Mouse (Mus musculus): Measurements from ENCODE around the gene Aig1. TPM values are rescaled to one million over a fixed set of nuclear protein-coding genes. Genes with fewer than 3 reads are reported as not detected.

The Aig1 gene
- polyA plus RNA-seq, 1 experiment from 2014 or later, result 97.1 TPM

GRCm38 (mm10) chr10:13685366-13685765 is 183.4 kb downstream of the Aig1 start:
- no peaks in the 10 kb centered on the region for H3K36me3 ChIP-seq (ENCODE audit: control insufficient read depth, insufficient read depth, low read length)
- no peaks in the 10 kb centered on the region for H3K9me3 ChIP-seq (ENCODE audit: control insufficient read depth, low read length)
- 87% methylated on average over 8 of the region's 8 CpGs for WGBS
- ATAC-seq, result no peak
- H3K4me3 ChIP-seq (ENCODE audit: low read length), result no peak overlapping the region
- H3K4me2 ChIP-seq (ENCODE audit: low read depth, low read length), result no peak overlapping the region
- no peaks in the 10 kb centered on the region for H3K4me1 ChIP-seq (ENCODE audit: control insufficient read depth, insufficient read depth, low read length)
- no peaks in the 10 kb centered on the region for H3K27me3 ChIP-seq (replicated peaks; ENCODE audit: control insufficient read depth, insufficient read depth, low read length)
- H3K27ac ChIP-seq (ENCODE audit: low read length), result no peak overlapping the region
- no peak overlapping the region for H3K9ac ChIP-seq (ENCODE audit: low read depth, low read length)

DNA sequence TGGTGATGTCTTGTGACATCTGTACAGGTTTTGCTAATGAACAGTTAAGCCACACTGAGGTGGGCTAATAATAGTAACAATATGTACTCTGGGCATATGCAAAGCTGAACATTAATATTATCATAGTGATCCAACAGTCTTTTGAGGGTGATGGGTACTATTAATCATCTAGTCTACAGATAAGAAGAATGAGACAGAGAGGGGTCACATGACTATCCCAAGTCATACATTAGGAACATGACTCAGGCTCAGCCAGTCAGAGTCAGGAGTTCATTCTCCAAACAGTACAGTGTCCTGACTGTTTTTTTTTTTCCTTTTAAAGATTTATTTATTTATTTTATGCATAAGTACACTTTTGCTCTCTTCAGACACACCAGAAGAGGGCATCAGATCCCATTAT is 184.3 kb downstream of the Aig1 start:
- no peak for ATAC-seq
- Histone ChIP-seq H3K36me3 (ENCODE audit: control insufficient read depth, insufficient read depth, low read length) (no peaks in the 10 kb centered on the region), H3K4me1 (ENCODE audit: control insufficient read depth, insufficient read depth, low read length) (no peaks in the 10 kb centered on the region), H3K9ac (ENCODE audit: low read depth, low read length) (no peak overlapping the region), H3K9me3 (ENCODE audit: control insufficient read depth, low read length) (no peaks in the 10 kb centered on the region), H3K4me2 (ENCODE audit: low read depth, low read length) (no peak overlapping the region), H3K4me3 (ENCODE audit: low read length) (no peak overlapping the region), H3K27ac (ENCODE audit: low read length) (no peak overlapping the region), H3K27me3 (replicated peaks; ENCODE audit: control insufficient read depth, insufficient read depth, low read length) (no peaks in the 10 kb centered on the region)

DNA sequence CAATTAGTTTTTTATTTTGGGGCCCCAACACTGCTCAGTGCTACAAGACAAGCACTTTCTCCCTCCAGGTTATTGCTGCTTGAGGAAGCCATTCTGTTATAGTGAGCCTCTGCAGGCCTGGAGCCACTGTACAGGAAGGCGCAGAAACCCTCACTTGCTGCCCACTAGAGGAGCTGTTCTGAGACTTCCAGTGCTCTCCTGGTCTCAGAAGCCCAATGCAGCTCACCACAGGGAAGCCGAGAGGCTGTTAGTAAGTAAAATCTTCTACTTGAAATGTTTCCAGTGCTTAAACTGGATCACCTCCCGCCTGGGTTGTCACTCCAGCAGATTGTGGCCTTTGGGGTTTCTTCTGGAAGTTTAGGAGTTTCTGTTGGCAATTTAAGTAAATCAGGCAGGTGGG is 186.2 kb downstream of the Aig1 start:
- no peaks in the 10 kb centered on the region for H3K27me3 ChIP-seq (replicated peaks; ENCODE audit: control insufficient read depth, insufficient read depth, low read length)
- H3K27ac ChIP-seq (ENCODE audit: low read length), result no peak overlapping the region
- WGBS, result 62% methylated on average over 3 of the region's 3 CpGs
- H3K9ac ChIP-seq (ENCODE audit: low read depth, low read length), result no peak overlapping the region
- no peak overlapping the region for H3K4me3 ChIP-seq (ENCODE audit: low read length)
- no peak overlapping the region for H3K4me2 ChIP-seq (ENCODE audit: low read depth, low read length)
- no peak for ATAC-seq
- H3K9me3 ChIP-seq (ENCODE audit: control insufficient read depth, low read length), result no peaks in the 10 kb centered on the region
- no peaks in the 10 kb centered on the region for H3K36me3 ChIP-seq (ENCODE audit: control insufficient read depth, insufficient read depth, low read length)
- H3K4me1 ChIP-seq (ENCODE audit: control insufficient read depth, insufficient read depth, low read length), result no peaks in the 10 kb centered on the region

- H3K9me3 ChIP-seq (ENCODE audit: control insufficient read depth, low read length), result no peaks in the 10 kb centered on the region
- no peak overlapping the region for H3K4me2 ChIP-seq (ENCODE audit: low read depth, low read length)
- H3K27me3 ChIP-seq (replicated peaks; ENCODE audit: control insufficient read depth, insufficient read depth, low read length), result no peaks in the 10 kb centered on the region
- no peak overlapping the region for H3K27ac ChIP-seq (ENCODE audit: low read length)
- H3K4me3 ChIP-seq (ENCODE audit: low read length), result no peak overlapping the region
- ATAC-seq, result no peak
- no peaks in the 10 kb centered on the region for H3K36me3 ChIP-seq (ENCODE audit: control insufficient read depth, insufficient read depth, low read length)
- 93% methylated on average over 2 of the region's 2 CpGs for WGBS
- no peak overlapping the region for H3K9ac ChIP-seq (ENCODE audit: low read depth, low read length)
- no peaks in the 10 kb centered on the region for H3K4me1 ChIP-seq (ENCODE audit: control insufficient read depth, insufficient read depth, low read length)
Observed at GRCm38 (mm10) chr10:13677440-13677839, 191.3 kb downstream of the Aig1 start.

- no peak overlapping the region for H3K4me3 ChIP-seq (ENCODE audit: low read length)
- no peaks in the 10 kb centered on the region for H3K27me3 ChIP-seq (replicated peaks; ENCODE audit: control insufficient read depth, insufficient read depth, low read length)
- no peak overlapping the region for H3K9ac ChIP-seq (ENCODE audit: low read depth, low read length)
- no peak overlapping the region for H3K4me2 ChIP-seq (ENCODE audit: low read depth, low read length)
- 87% methylated on average over 3 of the region's 3 CpGs for WGBS
- no peaks in the 10 kb centered on the region for H3K9me3 ChIP-seq (ENCODE audit: control insufficient read depth, low read length)
- no peak for ATAC-seq
- H3K36me3 ChIP-seq (ENCODE audit: control insufficient read depth, insufficient read depth, low read length), result no peaks in the 10 kb centered on the region
- no peaks in the 10 kb centered on the region for H3K4me1 ChIP-seq (ENCODE audit: control insufficient read depth, insufficient read depth, low read length)
- H3K27ac ChIP-seq (ENCODE audit: low read length), result no peak overlapping the region
Observed at GRCm38 (mm10) chr10:13675033-13675379, 193.8 kb downstream of the Aig1 start.

- Histone ChIP-seq H3K36me3 (ENCODE audit: control insufficient read depth, insufficient read depth, low read length) (no peaks in the 10 kb centered on the region), H3K27me3 (replicated peaks; ENCODE audit: control insufficient read depth, insufficient read depth, low read length) (no peaks in the 10 kb centered on the region), H3K4me2 (ENCODE audit: low read depth, low read length) (no peak overlapping the region), H3K4me3 (ENCODE audit: low read length) (no peak overlapping the region), H3K27ac (ENCODE audit: low read length) (no peak overlapping the region), H3K9ac (ENCODE audit: low read depth, low read length) (no peak overlapping the region), H3K4me1 (ENCODE audit: control insufficient read depth, insufficient read depth, low read length) (no peaks in the 10 kb centered on the region), H3K9me3 (ENCODE audit: control insufficient read depth, low read length) (no peaks in the 10 kb centered on the region)
- 80% methylated on average over 7 of the region's 7 CpGs for WGBS
- no peak for ATAC-seq
Observed at GRCm38 (mm10) chr10:13674304-13675032, 194.3 kb downstream of the Aig1 start.

- 68% methylated on average over 10 of the region's 10 CpGs for WGBS
- Histone ChIP-seq H3K4me3 (ENCODE audit: low read length) (no peak overlapping the region), H3K27me3 (replicated peaks; ENCODE audit: control insufficient read depth, insufficient read depth, low read length) (no peaks in the 10 kb centered on the region), H3K4me1 (ENCODE audit: control insufficient read depth, insufficient read depth, low read length) (no peaks in the 10 kb centered on the region), H3K4me2 (ENCODE audit: low read depth, low read length) (no peak overlapping the region), H3K27ac (ENCODE audit: low read length) (no peak overlapping the region), H3K9me3 (ENCODE audit: control insufficient read depth, low read length) (no peaks in the 10 kb centered on the region), H3K9ac (ENCODE audit: low read depth, low read length) (no peak overlapping the region), H3K36me3 (ENCODE audit: control insufficient read depth, insufficient read depth, low read length) (no peaks in the 10 kb centered on the region)
- no peak for ATAC-seq
Observed at GRCm38 (mm10) chr10:13667166-13667696, 201.5 kb downstream of the Aig1 start.

GRCm38 (mm10) chr10:13663476-13663875 is 205.3 kb downstream of the Aig1 start:
- H3K4me3 ChIP-seq (ENCODE audit: low read length), result no peak overlapping the region
- H3K9ac ChIP-seq (ENCODE audit: low read depth, low read length), result no peak overlapping the region
- no peaks in the 10 kb centered on the region for H3K27me3 ChIP-seq (replicated peaks; ENCODE audit: control insufficient read depth, insufficient read depth, low read length)
- no peaks in the 10 kb centered on the region for H3K4me1 ChIP-seq (ENCODE audit: control insufficient read depth, insufficient read depth, low read length)
- H3K36me3 ChIP-seq (ENCODE audit: control insufficient read depth, insufficient read depth, low read length), result no peaks in the 10 kb centered on the region
- H3K9me3 ChIP-seq (ENCODE audit: control insufficient read depth, low read length), result no peaks in the 10 kb centered on the region
- ATAC-seq, result no peak
- H3K4me2 ChIP-seq (ENCODE audit: low read depth, low read length), result no peak overlapping the region
- no peak overlapping the region for H3K27ac ChIP-seq (ENCODE audit: low read length)

DNA sequence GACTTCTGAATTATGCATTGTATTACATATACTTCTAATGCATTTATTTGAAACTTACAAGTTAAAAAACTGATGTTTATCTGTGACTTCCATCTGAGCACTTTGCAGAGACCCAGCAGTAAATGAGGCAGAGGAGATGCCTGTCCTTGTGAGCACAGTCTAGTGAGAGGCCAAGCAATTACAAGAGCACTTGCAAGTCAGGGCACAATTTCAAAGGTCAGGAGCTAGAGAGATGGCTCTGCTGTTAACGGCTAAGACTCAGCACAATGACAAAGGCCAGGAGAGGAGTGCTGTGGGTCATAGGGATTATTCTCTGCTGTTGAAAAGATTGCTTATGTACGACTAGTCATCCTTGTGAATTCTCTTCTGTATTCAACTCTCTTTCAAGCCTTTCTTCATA is 209.0 kb downstream of the Aig1 start:
- H3K4me3 ChIP-seq (ENCODE audit: low read length), result no peak overlapping the region
- H3K27me3 ChIP-seq (replicated peaks; ENCODE audit: control insufficient read depth, insufficient read depth, low read length), result no peaks in the 10 kb centered on the region
- ATAC-seq, result peak; percentile 55; the same call in 1 of the 2 replicates
- no peak overlapping the region for H3K9ac ChIP-seq (ENCODE audit: low read depth, low read length)
- H3K4me2 ChIP-seq (ENCODE audit: low read depth, low read length), result no peak overlapping the region
- H3K4me1 ChIP-seq (ENCODE audit: control insufficient read depth, insufficient read depth, low read length), result no peaks in the 10 kb centered on the region
- WGBS, result 49% methylated on average over 2 of the region's 2 CpGs
- H3K27ac ChIP-seq (ENCODE audit: low read length), result no peak overlapping the region
- H3K9me3 ChIP-seq (ENCODE audit: control insufficient read depth, low read length), result no peaks in the 10 kb centered on the region
- H3K36me3 ChIP-seq (ENCODE audit: control insufficient read depth, insufficient read depth, low read length), result no peaks in the 10 kb centered on the region

Measured in intestine, embryonic 16.5 days (tissue).